Mouse (Mus musculus) spleen, adult 2 months (tissue): ENCODE results near the gene Nmral1. TPM values are rescaled to one million over a fixed set of nuclear protein-coding genes. Genes with fewer than 3 reads are reported as not detected.
A peak's percentile ranks its signal among the peaks of the same experiment; 100 is the strongest.
"Not testable (repeated sequence)": the region's sequence is repeated elsewhere in the genome, so short reads cannot be mapped to it uniquely, and the experiment has no call there.

ENCODE experiments used
- DNase-seq, 2 experiments: peaks; one replicate each; pipeline versions ENCODE4 v3.0.0 to v3.0.0-alpha.2; 2012 to 2021; ENCODE audit warnings: low spot score in 2 of 2, low read depth in 1 of 2
- H3K27ac ChIP-seq: fragments of 200-500 bp; 2 replicates; pipeline ENCODE4 v1.5.1; 2012; ENCODE audit warnings: low read length, inconsistent platforms; ENCODE audit not compliant: insufficient read depth
- H3K27me3 ChIP-seq: fragments of 200-500 bp; 2 replicates; pipeline ENCODE4 v1.6.1; 2012; ENCODE audit warnings: mild to moderate bottlenecking, moderate library complexity, low read length, inconsistent platforms; ENCODE audit not compliant: control insufficient read depth, insufficient read depth
- H3K36me3 ChIP-seq: fragments of 200-500 bp; 2 replicates; pipeline ENCODE4 v1.6.1; 2012; ENCODE audit warnings: mild to moderate bottlenecking, low read length, inconsistent platforms; ENCODE audit not compliant: control insufficient read depth, insufficient read depth
- H3K4me1 ChIP-seq: fragments of 200-500 bp; 2 replicates; pipeline ENCODE4 v1.6.1; 2011; ENCODE audit warnings: inconsistent platforms; ENCODE audit not compliant: control insufficient read depth, insufficient read depth, insufficient read length
- H3K4me3 ChIP-seq: fragments of 200-500 bp; 2 replicates; pipeline ENCODE4 v1.5.1; 2011; ENCODE audit warnings: mild to moderate bottlenecking, inconsistent platforms; ENCODE audit not compliant: insufficient read depth, insufficient read length; ENCODE audit errors: extremely low read depth
- CTCF ChIP-seq: fragments of 200-500 bp; IDR thresholded peaks from 2 replicates; pipeline ENCODE4 v1.5.1; 2011; ENCODE audit warnings: mild to moderate bottlenecking, inconsistent platforms; ENCODE audit not compliant: insufficient read depth, insufficient read length, insufficient replicate concordance; ENCODE audit errors: extremely low read depth
- POLR2A ChIP-seq: fragments of 200-500 bp; IDR thresholded peaks from 2 replicates; pipeline ENCODE4 v1.6.1; 2011; ENCODE audit warnings: low read depth, low read length, inconsistent platforms
- WGBS: fragments of 180-500 bp; shearing (Covaris S2); methylation state at CpG from one replicate; pipeline ENCODE4 v1.1.7; 2018; 5-methylcytosine and 5-hydroxymethylcytosine counted together
- polyA plus RNA-seq: library from polyadenylated mRNA; depleted of rRNA; stranded (reverse); fragments of >200 nt; gene quantifications from 2 replicates; pipeline ENCODE4 v1.2.3, GENCODE M21; 2012; rRNA removed

The Nmral1 gene
- 8.7 and 9.4 TPM in 2 replicates for polyA plus RNA-seq

DNA sequence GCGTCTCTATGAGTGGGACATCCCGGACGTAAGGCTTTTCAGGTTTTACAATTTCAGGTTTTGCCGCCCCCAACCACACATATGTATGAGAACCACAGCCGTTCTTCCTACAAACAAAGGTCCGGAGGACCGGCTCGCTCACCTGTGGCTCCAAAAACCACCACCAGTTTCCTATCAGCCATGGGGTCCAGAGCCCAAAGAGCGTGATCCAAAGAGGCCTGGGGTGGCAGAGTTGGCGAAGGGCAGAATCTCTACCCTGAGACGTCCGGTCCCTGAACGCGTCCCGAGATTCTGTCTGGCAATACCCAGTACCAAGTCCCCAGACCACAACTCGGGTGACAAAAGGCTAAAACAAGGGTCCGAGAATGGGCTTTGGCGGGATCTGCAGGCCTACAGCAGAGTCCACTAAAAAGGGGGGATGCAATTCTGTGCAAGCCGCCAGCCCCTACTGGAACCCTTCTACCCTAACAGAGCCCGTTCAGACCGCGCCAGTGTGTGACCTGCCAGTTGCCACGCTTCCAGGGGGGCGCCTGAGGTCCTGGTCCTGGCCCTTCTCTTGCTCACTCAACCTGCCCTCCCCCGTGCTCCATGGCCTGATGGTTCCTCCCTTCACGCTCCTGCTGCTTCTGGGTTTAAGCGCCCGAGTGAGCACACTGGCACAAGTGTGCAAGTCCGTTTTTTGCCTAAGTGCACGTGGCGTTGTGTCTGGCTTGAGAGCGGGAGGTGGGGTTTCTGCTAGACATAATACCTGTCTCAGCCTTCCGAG is at the start of gene Nmral1:
Nmral1 (minus strand) TSS at position 604 of the 766 bp plus-strand sequence.
- no peaks in the 10 kb centered on the region for H3K27me3 ChIP-seq
- peaks cover 9% of the 10 kb centered on the region; the same call in 1 of the 2 replicates for H3K4me1 ChIP-seq
- peak in 1 of 2 experiments; percentile 50 for DNase-seq
- WGBS, result 21% methylated on average over 33 of the region's 33 CpGs
- peaks cover 3% of the 10 kb centered on the region for H3K36me3 ChIP-seq
- TF ChIP-seq CTCF (no peak), POLR2A (no peak)
- H3K4me3 ChIP-seq, result peak within 1 kb of the TSS; percentile 83
- peak within 1 kb of the TSS; percentile 80 for H3K27ac ChIP-seq

DNA sequence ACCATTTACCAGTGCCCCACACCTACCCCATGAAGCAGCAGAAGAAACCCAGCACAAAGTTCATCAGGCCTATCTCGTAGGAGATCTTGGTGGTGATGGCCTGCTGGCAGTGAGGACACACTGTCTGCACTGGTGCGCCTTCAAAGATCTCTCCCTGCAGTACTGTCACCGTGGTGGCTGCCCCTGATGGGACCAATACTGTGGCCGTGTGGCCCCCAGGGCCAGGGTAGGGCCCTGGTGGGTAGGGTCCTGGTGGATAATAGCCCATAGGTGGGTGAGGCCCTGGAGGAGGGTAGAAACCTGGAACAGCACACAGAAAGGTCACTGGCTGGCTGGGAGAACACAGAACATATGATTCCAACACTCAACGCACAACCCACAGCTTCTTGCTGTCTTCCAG is 49.6 kb upstream of the Nmral1 start:
- DNase-seq, result no peak
- Histone ChIP-seq H3K27me3 (no peaks in the 10 kb centered on the region), H3K36me3 (peaks cover 49% of the 10 kb centered on the region), H3K27ac (no peak overlapping the region), H3K4me3 (no peak overlapping the region), H3K4me1 (0 out of 2 replicates have a peak, but pooled peaks cover 3% of the 10 kb centered on the region)
- no peak for TF ChIP-seq POLR2A
- TF ChIP-seq CTCF, result no peak
- 97% methylated on average over 5 of the region's 5 CpGs for WGBS

DNA sequence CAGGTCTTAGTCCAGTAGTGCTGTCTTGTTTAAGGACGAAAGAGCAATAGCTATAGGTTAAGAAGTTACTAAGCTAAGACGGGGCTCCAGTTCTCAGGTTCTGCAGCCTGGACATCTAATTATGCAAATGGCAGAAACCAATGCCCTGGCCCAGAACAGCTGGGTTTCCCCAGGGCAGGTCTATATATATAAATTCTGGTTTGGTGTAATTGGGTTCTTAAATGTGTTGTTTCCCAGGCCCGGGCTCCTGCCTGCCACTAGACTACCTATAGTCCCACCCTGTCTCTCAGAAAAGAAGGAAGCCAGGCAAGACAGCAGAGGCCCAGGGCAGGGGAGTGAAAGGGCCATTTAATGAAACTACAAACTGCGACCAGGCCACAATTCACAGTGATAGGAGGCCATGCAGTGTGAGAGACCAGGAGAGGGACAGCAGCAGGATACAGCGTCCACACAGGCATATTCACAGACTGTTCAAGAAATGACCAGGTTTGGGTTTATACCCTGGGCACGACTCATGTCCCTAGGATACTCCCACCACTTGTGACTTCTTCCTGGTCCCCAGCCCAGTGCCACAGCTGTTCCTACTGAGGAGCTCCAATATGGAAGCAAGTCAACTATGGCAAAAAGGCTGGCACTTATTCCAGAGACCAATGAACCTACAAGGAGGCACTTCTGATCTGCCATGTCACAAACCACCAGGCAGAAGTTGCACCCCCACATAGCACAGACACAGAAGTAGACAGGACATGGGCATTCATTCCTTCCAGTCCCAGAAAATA is 48.0 kb upstream of the Nmral1 start:
- Histone ChIP-seq H3K27ac (no peak overlapping the region), H3K27me3 (no peaks in the 10 kb centered on the region), H3K4me1 (no peaks in the 10 kb centered on the region), H3K4me3 (no peak overlapping the region), H3K36me3 (peaks cover 52% of the 10 kb centered on the region)
- 77% methylated on average over 6 of the region's 6 CpGs for WGBS
- DNase-seq, result no peak
- TF ChIP-seq CTCF (no peak), POLR2A (no peak)

DNA sequence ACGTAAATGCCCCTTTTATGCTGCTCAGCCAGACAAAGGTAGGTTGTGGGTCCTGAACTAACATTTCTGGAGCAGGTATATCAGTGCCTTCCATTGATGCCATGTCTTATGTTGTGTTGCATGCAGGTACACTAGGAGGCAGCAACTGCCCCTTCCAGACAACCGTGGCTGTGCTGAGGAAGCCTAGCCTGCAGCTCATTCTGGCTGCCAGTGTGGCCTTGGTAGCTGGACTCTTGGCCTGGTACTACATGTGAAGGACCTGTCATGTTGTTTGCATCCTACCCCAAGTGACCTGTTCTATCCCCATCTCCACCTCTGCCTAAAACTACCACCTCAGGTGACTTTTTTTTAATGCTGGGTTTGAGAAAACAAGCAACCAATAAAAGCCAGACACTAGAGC is 46.7 kb upstream of the Nmral1 start:
- 95% methylated on average over 2 of the region's 2 CpGs for WGBS
- no peak for TF ChIP-seq CTCF
- no peak for TF ChIP-seq POLR2A
- Histone ChIP-seq H3K36me3 (peaks cover 52% of the 10 kb centered on the region), H3K4me3 (no peak overlapping the region), H3K27ac (no peak overlapping the region), H3K4me1 (no peaks in the 10 kb centered on the region), H3K27me3 (no peaks in the 10 kb centered on the region)
- DNase-seq, result no peak

DNA sequence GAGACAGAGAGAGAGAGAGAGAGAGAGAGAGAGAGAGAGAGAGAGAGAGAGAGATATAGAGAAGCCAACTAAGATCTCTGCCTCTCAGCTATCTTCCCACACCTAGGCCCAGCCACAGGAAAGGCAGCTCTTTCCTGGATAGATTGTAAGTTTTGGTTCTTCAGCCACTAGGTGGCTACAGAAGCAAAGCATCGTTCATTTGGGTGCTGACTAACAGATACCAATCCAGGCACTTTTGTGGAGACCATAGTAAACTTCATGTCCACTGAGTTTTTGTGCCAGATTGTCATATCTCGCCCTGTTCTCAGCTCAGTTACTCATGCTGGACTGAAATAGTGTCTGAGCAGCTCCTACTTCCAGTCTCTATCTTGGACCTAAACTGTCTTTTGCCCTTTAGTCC is 44.1 kb upstream of the Nmral1 start:
- Histone ChIP-seq H3K27me3 (no peaks in the 10 kb centered on the region), H3K27ac (no peak overlapping the region), H3K36me3 (peaks cover 31% of the 10 kb centered on the region), H3K4me3 (no peak overlapping the region), H3K4me1 (no peaks in the 10 kb centered on the region)
- 38% methylated on average over 2 of the region's 2 CpGs for WGBS
- peak in 1 of 2 experiments; percentile 12 for DNase-seq
- peak; percentile 23; the same call in 1 of the 2 replicates for TF ChIP-seq CTCF
- TF ChIP-seq POLR2A, result no peak

DNA sequence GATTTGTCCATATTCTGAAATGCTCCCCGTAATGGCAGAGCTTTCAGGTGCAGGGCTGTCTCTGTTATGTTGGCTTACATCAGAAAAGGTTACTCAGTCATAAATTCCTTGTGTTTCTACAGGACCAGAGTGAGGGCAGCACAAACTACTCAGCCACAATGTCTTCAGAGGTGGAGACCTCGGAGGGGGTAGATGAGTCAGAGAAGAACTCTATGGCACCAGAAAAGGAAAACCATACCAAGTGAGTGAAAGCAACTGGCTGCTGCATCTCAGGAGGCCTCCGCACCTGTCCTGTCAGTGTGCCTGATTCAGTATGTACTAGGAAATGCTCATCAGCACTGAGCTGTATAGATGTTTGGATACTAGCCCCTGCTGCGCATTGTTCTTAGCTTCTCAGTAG is 43.3 kb upstream of the Nmral1 start:
- TF ChIP-seq CTCF, result no peak
- TF ChIP-seq POLR2A, result no peak
- Histone ChIP-seq H3K4me1 (no peaks in the 10 kb centered on the region), H3K36me3 (peaks cover 23% of the 10 kb centered on the region), H3K27me3 (no peaks in the 10 kb centered on the region), H3K4me3 (no peak overlapping the region), H3K27ac (no peak overlapping the region)
- WGBS, result 95% methylated on average over 4 of the region's 4 CpGs
- DNase-seq, result no peak

DNA sequence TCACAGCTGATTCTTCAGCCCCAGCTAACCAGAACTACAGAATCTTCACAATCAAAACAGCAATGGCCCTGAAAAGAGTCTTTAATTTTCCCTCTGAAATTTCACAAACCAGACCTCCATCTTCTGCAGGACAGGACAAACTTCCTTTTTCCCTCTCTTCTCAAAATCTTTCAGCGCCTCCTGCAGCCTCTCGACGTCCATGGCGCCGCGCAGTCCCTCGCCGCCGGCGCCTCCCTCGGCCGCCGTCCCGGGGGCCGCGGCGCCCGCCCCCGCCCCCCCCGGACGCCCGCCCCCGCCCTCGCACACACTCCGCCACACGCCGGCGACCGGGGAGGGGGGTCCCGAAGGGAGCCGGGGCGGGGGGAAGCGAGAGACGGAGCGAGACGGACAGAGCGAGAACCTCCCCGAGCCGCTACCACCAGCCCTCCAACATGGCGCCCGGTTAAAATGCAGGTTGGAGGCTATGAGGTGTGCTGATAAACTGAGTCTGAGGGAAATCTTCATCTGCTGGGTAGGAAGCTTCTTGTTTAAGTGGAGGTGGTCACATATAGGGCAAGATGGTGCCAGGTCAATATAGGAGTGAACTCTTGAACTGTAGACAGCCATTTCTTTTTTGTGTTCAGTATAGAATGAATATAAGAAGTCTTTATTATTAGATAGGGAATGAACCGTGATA is 37.6 kb upstream of the Nmral1 start:
- peak overlapping the region; percentile 25; the same call in 1 of the 2 replicates for H3K27ac ChIP-seq
- H3K27me3 ChIP-seq, DNase-seq, H3K36me3 ChIP-seq, H3K4me1 ChIP-seq: not testable (repeated sequence)
- 8% methylated on average over 34 of the region's 42 CpGs for WGBS
- H3K4me3 ChIP-seq, result peak overlapping the region; percentile 36; the same call in 1 of the 2 replicates
